Mouse (Mus musculus): ENCODE data around the gene Osm.

GRCm38 (mm10) chr11:4192757-4193156 is 43.5 kb upstream of the Osm start:
- TF ChIP-seq CTCF (IDR thresholded peaks at IDR 0.05; ENCODE audit: borderline replicate concordance, extremely low read depth, insufficient read depth, insufficient read length) (no peak), POLR2A (IDR thresholded peaks at IDR 0.05; ENCODE audit: borderline replicate concordance, extremely low read depth, insufficient read depth, insufficient read length, poor library complexity, severe bottlenecking) (no peak)
